Mouse (Mus musculus) testis, adult 2 months (tissue): ENCODE measurements at regions not wholly inside any gene's neighbourhood (a gene's known extent, or its start where the extent isn't known, plus 50 kb on each side); places are given as distances from the start of the nearest gene placed in this dataset.

Experiments
- H3K27ac ChIP-seq: fragments of 200-500 bp; 2 replicates; pipeline ENCODE4 v1.5.1; 2012; ENCODE audit warnings: low read depth, low read length; ENCODE audit not compliant: control insufficient read depth, insufficient read depth
- H3K27me3 ChIP-seq: fragments of 200-500 bp; 2 replicates; pipeline ENCODE4 v1.6.1; 2012; ENCODE audit warnings: mild to moderate bottlenecking, low read length, moderate library complexity; ENCODE audit not compliant: control insufficient read depth, insufficient read depth
- H3K36me3 ChIP-seq: fragments of 200-500 bp; 2 replicates; pipeline ENCODE4 v1.6.1; 2012; ENCODE audit warnings: mild to moderate bottlenecking, low read length; ENCODE audit not compliant: control insufficient read depth, insufficient read depth
- H3K4me1 ChIP-seq: fragments of 200-500 bp; 2 replicates; pipeline ENCODE4 v1.6.1; 2012; ENCODE audit warnings: low read length; ENCODE audit not compliant: control insufficient read depth, insufficient read depth
- H3K4me3 ChIP-seq: fragments of 200-500 bp; 2 replicates; pipeline ENCODE4 v1.5.1; 2012; ENCODE audit warnings: low read depth, mild to moderate bottlenecking, low read length, moderate library complexity, mixed read lengths; ENCODE audit not compliant: control insufficient read depth
- CTCF ChIP-seq: fragments of 200-500 bp; IDR thresholded peaks from 2 replicates; pipeline ENCODE4 v1.5.1; 2012; ENCODE audit warnings: low read depth, mild to moderate bottlenecking, inconsistent platforms, low read length, moderate library complexity; ENCODE audit not compliant: control insufficient read depth, insufficient read depth, insufficient replicate concordance
- POLR2A ChIP-seq: fragments of 200-500 bp; IDR thresholded peaks from 2 replicates; pipeline ENCODE4 v1.6.1; 2012; ENCODE audit warnings: low read depth, mild to moderate bottlenecking, inconsistent platforms, low read length, moderate library complexity; ENCODE audit not compliant: control insufficient read depth

GRCm38 (mm10) chr16:30176306-30176705, 91.0 kb downstream of the Cpn2 start:
- H3K4me1 ChIP-seq: peaks cover 9% of the 10 kb centered on the region; the same call in 1 of the 2 replicates
- no peak overlapping the region for H3K4me3 ChIP-seq
- no peak overlapping the region for H3K27ac ChIP-seq
- H3K36me3 ChIP-seq: no peaks in the 10 kb centered on the region
- H3K27me3 ChIP-seq: no peaks in the 10 kb centered on the region
- TF ChIP-seq CTCF (no peak), POLR2A (no peak)

- Histone ChIP-seq H3K27me3 (no peaks in the 10 kb centered on the region), H3K4me1 (peaks cover 5% of the 10 kb centered on the region; the same call in 1 of the 2 replicates), H3K36me3 (no peaks in the 10 kb centered on the region), H3K4me3 (no peak overlapping the region), H3K27ac (no peak overlapping the region)
- TF ChIP-seq POLR2A: no peak
- TF ChIP-seq CTCF: no peak
Observed at GRCm38 (mm10) chr16:30177769-30178168, 89.5 kb downstream of the Cpn2 start.

- no peak overlapping the region for H3K27ac ChIP-seq
- H3K27me3 ChIP-seq: no peaks in the 10 kb centered on the region
- no peaks in the 10 kb centered on the region for H3K36me3 ChIP-seq
- TF ChIP-seq CTCF (no peak), POLR2A (no peak)
- peaks cover 5% of the 10 kb centered on the region; the same call in 1 of the 2 replicates for H3K4me1 ChIP-seq
- peak overlapping the region; percentile 40 for H3K4me3 ChIP-seq
Observed at GRCm38 (mm10) chr16:30178596-30178995, 88.7 kb downstream of the Cpn2 start.

GRCm38 (mm10) chr16:30179504-30179976, 87.8 kb downstream of the Cpn2 start:
- Histone ChIP-seq H3K27me3 (no peaks in the 10 kb centered on the region), H3K4me3 (peak overlapping the region; percentile 78), H3K36me3 (no peaks in the 10 kb centered on the region), H3K27ac (no peak overlapping the region), H3K4me1 (peaks cover 6% of the 10 kb centered on the region)
- TF ChIP-seq CTCF (no peak), POLR2A (no peak)

- H3K27ac ChIP-seq: no peak overlapping the region
- no peaks in the 10 kb centered on the region for H3K36me3 ChIP-seq
- H3K27me3 ChIP-seq: no peaks in the 10 kb centered on the region
- peaks cover 9% of the 10 kb centered on the region for H3K4me1 ChIP-seq
- TF ChIP-seq CTCF: no peak
- TF ChIP-seq POLR2A: no peak
- H3K4me3 ChIP-seq: peak overlapping the region; percentile 28
Observed at GRCm38 (mm10) chr16:30181116-30181515, 86.2 kb downstream of the Cpn2 start.

GRCm38 (mm10) chr16:30184591-30185265, 82.6 kb downstream of the Cpn2 start:
- Histone ChIP-seq H3K27ac (peak overlapping the region; percentile 68), H3K36me3 (no peaks in the 10 kb centered on the region), H3K27me3 (no peaks in the 10 kb centered on the region), H3K4me1 (peaks cover 17% of the 10 kb centered on the region), H3K4me3 (no peak overlapping the region)
- TF ChIP-seq POLR2A (peak; percentile 20; the same call in 1 of the 2 replicates), CTCF (0 out of 2 replicates have a peak, but pooled peaks have one; percentile 20)

DNA sequence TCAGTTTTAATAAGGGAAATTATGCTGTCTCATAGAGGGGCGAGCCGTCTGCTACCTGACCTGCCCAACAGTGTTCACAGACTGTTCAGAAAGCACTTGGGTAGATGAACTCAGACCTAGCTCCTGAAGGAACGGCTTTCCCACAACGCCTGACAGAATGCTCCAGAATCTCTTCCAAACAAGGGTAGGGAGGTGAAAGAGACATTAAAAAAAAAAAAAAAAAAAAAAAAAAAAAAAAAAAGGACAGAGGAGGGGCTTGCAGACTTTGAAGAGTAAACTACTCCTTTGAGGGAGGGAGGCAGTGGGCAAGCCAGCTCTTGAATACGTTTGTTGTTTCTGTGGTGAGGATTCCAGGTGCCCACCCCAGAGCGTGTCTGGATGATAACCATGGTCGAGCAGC, 81.6 kb downstream of the Cpn2 start:
- Histone ChIP-seq H3K36me3 (no peaks in the 10 kb centered on the region), H3K4me1 (peaks cover 17% of the 10 kb centered on the region), H3K27ac (peak overlapping the region; percentile 75), H3K4me3 (peak overlapping the region; percentile 79), H3K27me3 (no peaks in the 10 kb centered on the region)
- no peak for TF ChIP-seq CTCF
- no peak for TF ChIP-seq POLR2A
